Mouse (Mus musculus): ENCODE results near the gene Sugt1.

Sugt1 gene

GRCm38 (mm10) chr14:79677891-79678687 is 90.6 kb downstream of the Sugt1 start:
- no peak for DNase-seq (ENCODE audit: low spot score)

- no peak for DNase-seq (ENCODE audit: low spot score)
These were observed 93.2 kb downstream of the Sugt1 start for GRCm38 (mm10) chr14:79680652-79681051.

All from yolk sac, embryonic 10.5 days (tissue).